30 mouse cellular contexts compared by ENCODE assay signal in genomic region chr13:91564755-91565154, GRCm38 (mm10).
DNase-seq lines count a peak whose midpoint lies in the region; ATAC-seq and TF ChIP-seq lines count a peak whose summit lies in the region.
"Had no signal": no experiment of that assay in that cellular context is flagged by ENCODE, and none has a peak within 500 bp of the region (broad histone marks: within the 10 kb centered on the region; RNA-seq: fewer than 3 reads in every experiment).

No protein-coding gene starts in this region.

- H3K4me3 ChIP-seq in forebrain, embryonic 15.5 days = no peak overlapping the region
- no peak overlapping the region for H3K4me3 ChIP-seq in forebrain, embryonic 10.5 days
- no peak overlapping the region for H3K4me3 ChIP-seq in hindbrain, postnatal 0 days (ENCODE audit: low read length)
- no peak overlapping the region for H3K4me3 ChIP-seq in hindbrain, embryonic 10.5 days
- H3K4me3 ChIP-seq: embryonic facial prominence, embryonic 15.5 days; hindbrain, embryonic 12.5 days; kidney, embryonic 15.5 days; limb, embryonic 12.5 days; liver, embryonic 15.5 days; midbrain, embryonic 10.5 days; myocyte; neural tube, embryonic 12.5 days had no signal

- no peaks in the 10 kb centered on the region for H3K9me3 ChIP-seq in forebrain, embryonic 15.5 days
- H3K9me3 ChIP-seq in forebrain, embryonic 10.5 days = no peaks in the 10 kb centered on the region
- no peaks in the 10 kb centered on the region for H3K9me3 ChIP-seq in hindbrain, postnatal 0 days (ENCODE audit: low read length)
- no peaks in the 10 kb centered on the region for H3K9me3 ChIP-seq in hindbrain, embryonic 10.5 days
- H3K9me3 ChIP-seq: embryonic facial prominence, embryonic 15.5 days; G1E; hindbrain, embryonic 12.5 days; kidney, embryonic 15.5 days; limb, embryonic 12.5 days; liver, embryonic 15.5 days; midbrain, embryonic 10.5 days; neural tube, embryonic 12.5 days had no signal

- no peak for DNase-seq in forebrain, embryonic 10.5 days (ENCODE audit: extremely low spot score, low spot score)
- DNase-seq in hindbrain, postnatal 0 days (ENCODE audit: low spot score) = peak; percentile 30
- no peak for DNase-seq in hindbrain, embryonic 10.5 days (ENCODE audit: low spot score)
- DNase-seq in CD4-positive helper T cell, adult 2 months (ENCODE audit: low read depth, low spot score) = peak; percentile 26
- no peak for DNase-seq in ovary, adult 18-20 months (ENCODE audit: low spot score)
- DNase-seq: adrenal gland, adult 8-10 months; B cell, adult 2 months; cerebellum, adult 11-12 months; cerebellum, adult 9-11 months; heart, postnatal 14 days; kidney, adult 18-20 months; kidney, postnatal 25 days; lung, embryonic 14.5 days; right cerebral cortex, postnatal 4 days; thymus, adult 2 months; thymus, postnatal 4 days had no signal

- H3K36me3 ChIP-seq in forebrain, embryonic 15.5 days = 0 out of 2 replicates have a peak, but pooled peaks cover 2% of the 10 kb centered on the region
- H3K36me3 ChIP-seq in forebrain, embryonic 10.5 days (replicated peaks) = peaks cover 15% of the 10 kb centered on the region
- H3K36me3 ChIP-seq in hindbrain, postnatal 0 days (ENCODE audit: insufficient read depth, low read length) = no peaks in the 10 kb centered on the region
- H3K36me3 ChIP-seq in hindbrain, embryonic 10.5 days = peaks cover 12% of the 10 kb centered on the region
- H3K36me3 ChIP-seq: hindbrain, embryonic 12.5 days; liver, embryonic 15.5 days; neural tube, embryonic 12.5 days had no signal

- TF ChIP-seq CTCF in hindbrain, postnatal 0 days (IDR thresholded peaks at IDR 0.05; ENCODE audit: low read depth) = no peak

- no peaks in the 10 kb centered on the region for H3K4me1 ChIP-seq in forebrain, embryonic 15.5 days
- H3K4me1 ChIP-seq in forebrain, embryonic 10.5 days = 0 out of 2 replicates have a peak, but pooled peaks cover 11% of the 10 kb centered on the region
- H3K4me1 ChIP-seq in hindbrain, postnatal 0 days (ENCODE audit: insufficient read depth, low read length) = no peaks in the 10 kb centered on the region
- no peaks in the 10 kb centered on the region for H3K4me1 ChIP-seq in hindbrain, embryonic 10.5 days (replicated peaks)
- H3K4me1 ChIP-seq: hindbrain, embryonic 12.5 days; kidney, embryonic 15.5 days; limb, embryonic 12.5 days; liver, embryonic 15.5 days; midbrain, embryonic 10.5 days; neural tube, embryonic 12.5 days had no signal

- no peak overlapping the region for H3K27ac ChIP-seq in forebrain, embryonic 15.5 days (replicated peaks)
- H3K27ac ChIP-seq in forebrain, embryonic 10.5 days = no peak overlapping the region
- H3K27ac ChIP-seq in hindbrain, postnatal 0 days = no peak overlapping the region
- H3K27ac ChIP-seq in hindbrain, embryonic 10.5 days = no peak overlapping the region
- H3K27ac ChIP-seq: embryonic facial prominence, embryonic 15.5 days; hindbrain, embryonic 12.5 days; kidney, embryonic 15.5 days; limb, embryonic 12.5 days; liver, embryonic 15.5 days; midbrain, embryonic 10.5 days; neural tube, embryonic 12.5 days; stomach, postnatal 0 days had no signal

- no peak overlapping the region for H3K9ac ChIP-seq in forebrain, embryonic 15.5 days (replicated peaks)
- no peak overlapping the region for H3K9ac ChIP-seq in hindbrain, postnatal 0 days (replicated peaks; ENCODE audit: low read length)
- H3K9ac ChIP-seq: embryonic facial prominence, embryonic 15.5 days; hindbrain, embryonic 12.5 days; kidney, embryonic 15.5 days; limb, embryonic 12.5 days; liver, embryonic 15.5 days; lung, embryonic 14.5 days; neural tube, embryonic 12.5 days had no signal

- 50% methylated on average over 6 of the region's 6 CpGs for WGBS in forebrain, embryonic 15.5 days
- WGBS in forebrain, embryonic 10.5 days = 88% methylated on average over 6 of the region's 6 CpGs
- WGBS in hindbrain, postnatal 0 days = 72% methylated on average over 6 of the region's 6 CpGs
- WGBS in hindbrain, embryonic 10.5 days = 86% methylated on average over 6 of the region's 6 CpGs

- no peaks in the 10 kb centered on the region for H3K27me3 ChIP-seq in forebrain, embryonic 15.5 days
- no peaks in the 10 kb centered on the region for H3K27me3 ChIP-seq in forebrain, embryonic 10.5 days (ENCODE audit: poor library complexity, severe bottlenecking)
- no peaks in the 10 kb centered on the region for H3K27me3 ChIP-seq in hindbrain, postnatal 0 days (ENCODE audit: insufficient read depth, low read length)
- H3K27me3 ChIP-seq in hindbrain, embryonic 10.5 days (ENCODE audit: insufficient read depth, poor library complexity, severe bottlenecking) = no peaks in the 10 kb centered on the region
- H3K27me3 ChIP-seq: embryonic facial prominence, embryonic 15.5 days; hindbrain, embryonic 12.5 days; kidney, embryonic 15.5 days; limb, embryonic 12.5 days; liver, embryonic 15.5 days; neural tube, embryonic 12.5 days had no signal

- H3K4me2 ChIP-seq in forebrain, embryonic 15.5 days (replicated peaks) = no peak overlapping the region
- H3K4me2 ChIP-seq in hindbrain, postnatal 0 days (ENCODE audit: low read depth, low read length) = no peak overlapping the region
- H3K4me2 ChIP-seq: embryonic facial prominence, embryonic 15.5 days; hindbrain, embryonic 12.5 days; kidney, embryonic 15.5 days; limb, embryonic 12.5 days; liver, embryonic 15.5 days; lung, embryonic 14.5 days; neural tube, embryonic 12.5 days had no signal

- ATAC-seq in forebrain, embryonic 15.5 days (replicated peaks) = peak; percentile 23; the same call in 1 of the 2 replicates
- ATAC-seq in hindbrain, postnatal 0 days = no peak
- ATAC-seq in CD4-positive, CD25-positive, alpha-beta regulatory T cell, adult 4 months = peak; percentile 53
- ATAC-seq in granulocyte monocyte progenitor cell, adult 5-6 weeks (replicated peaks; ENCODE audit: poor library complexity, severe bottlenecking) = no peak
- ATAC-seq: midbrain, embryonic 16.5 days had no signal

Comparison
In these comparisons a context has a peak if more than half of its experiments do, and no peak if none do; other contexts are left out.
1. DNase-seq: peak in hindbrain, postnatal 0 days (single experiment) and CD4-positive helper T cell, adult 2 months (single experiment); none in forebrain, embryonic 10.5 days (single experiment), hindbrain, embryonic 10.5 days (single experiment) and ovary, adult 18-20 months (single experiment).
2. ATAC-seq: peak in forebrain, embryonic 15.5 days (single experiment) and CD4-positive, CD25-positive, alpha-beta regulatory T cell, adult 4 months (single experiment); none in hindbrain, postnatal 0 days (single experiment) and granulocyte monocyte progenitor cell, adult 5-6 weeks (single experiment).